Mouse (Mus musculus): Measurements from ENCODE around the gene Map3k4. TPM values are rescaled to one million over a fixed set of nuclear protein-coding genes. Genes with fewer than 3 reads are reported as not detected.
A peak's percentile ranks its signal among the peaks of the same experiment; 100 is the strongest.
"Not testable (repeated sequence)": the region's sequence is repeated elsewhere in the genome, so short reads cannot be mapped to it uniquely, and the experiment has no call there.

The Map3k4 gene
- polyA plus RNA-seq, 1 experiment from 2014 or later: 44.9 TPM

DNA sequence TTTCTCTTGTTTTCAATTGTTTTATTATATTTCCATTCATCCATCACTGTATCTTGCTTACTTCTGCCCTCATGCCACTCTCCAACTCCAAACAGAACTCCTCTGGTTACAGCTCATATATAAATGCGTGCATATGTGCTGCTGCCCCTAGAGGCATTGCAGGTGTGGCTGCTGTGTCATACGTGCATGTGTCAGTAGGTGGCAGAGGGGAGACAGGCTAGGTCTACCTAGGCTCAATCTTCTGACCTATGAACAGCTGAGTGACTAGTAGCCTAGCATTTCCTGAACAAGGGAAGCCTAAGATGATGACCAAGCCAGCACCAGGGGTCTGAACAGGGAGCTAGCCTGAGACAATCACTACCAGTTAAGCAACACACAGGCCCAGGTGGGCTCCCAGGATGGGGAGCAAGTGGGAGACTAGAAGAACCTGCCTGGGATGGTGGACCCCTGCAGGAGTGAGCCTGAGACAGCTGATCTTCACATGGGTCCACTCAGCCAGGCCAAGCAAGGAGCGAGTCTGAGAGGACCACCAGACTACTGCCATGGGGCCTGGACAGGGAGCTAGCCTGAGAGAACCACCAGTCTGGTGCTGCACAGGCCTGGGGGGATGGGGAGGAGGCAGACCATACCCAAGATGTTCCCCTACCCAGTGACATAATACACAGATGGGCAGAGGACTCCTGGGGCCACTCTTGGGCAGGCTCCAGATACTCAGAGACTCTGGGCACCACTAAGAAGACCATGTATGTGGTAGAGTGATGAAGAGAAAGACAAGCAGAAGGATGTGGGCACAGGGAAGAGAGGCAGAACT, 17.5 kb downstream of the Map3k4 start:
- H3K4me2 ChIP-seq: no peak overlapping the region
- H3K9ac ChIP-seq: no peak overlapping the region
- no peak overlapping the region for H3K27ac ChIP-seq
- H3K4me3 ChIP-seq: no peak overlapping the region
- H3K36me3 ChIP-seq (ENCODE audit: poor library complexity, severe bottlenecking): no peaks in the 10 kb centered on the region
- 54% methylated on average over 3 of the region's 3 CpGs for WGBS
- ATAC-seq: peak; percentile 55
- H3K4me1 ChIP-seq: peaks cover 32% of the 10 kb centered on the region
- H3K27me3 ChIP-seq: no peaks in the 10 kb centered on the region
- H3K9me3 ChIP-seq (replicated peaks): no peaks in the 10 kb centered on the region

DNA sequence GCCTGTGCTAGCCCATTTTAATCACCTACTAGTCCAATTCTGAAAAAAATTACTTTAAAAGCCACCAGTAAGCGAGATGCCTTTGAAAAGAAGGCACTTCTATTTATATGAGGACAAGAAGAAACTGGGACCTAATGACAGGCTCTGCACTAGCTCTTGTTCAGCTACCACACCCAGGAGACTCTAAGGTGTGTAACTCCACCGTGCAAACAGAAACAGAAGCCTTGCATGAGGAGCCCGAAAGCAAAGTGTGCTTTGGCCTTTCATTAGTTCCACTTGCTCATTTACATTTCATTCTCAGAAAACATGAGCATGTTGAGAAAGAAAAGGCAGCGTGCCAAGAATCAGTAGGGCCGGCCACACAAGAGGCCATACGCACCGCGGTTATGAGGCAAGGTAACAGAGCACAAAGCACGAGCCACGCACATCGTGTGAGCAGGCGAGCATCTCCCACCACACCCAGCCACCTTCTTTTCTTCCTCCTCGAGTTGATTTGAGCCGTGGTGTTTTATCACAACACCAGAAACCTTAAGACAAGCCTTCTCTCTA, 18.4 kb downstream of the Map3k4 start:
- H3K9me3 ChIP-seq (replicated peaks): no peaks in the 10 kb centered on the region
- no peak overlapping the region for H3K27ac ChIP-seq
- ATAC-seq: no peak
- no peak overlapping the region for H3K4me2 ChIP-seq
- H3K4me1 ChIP-seq: peaks cover 32% of the 10 kb centered on the region
- WGBS: 48% methylated on average over 14 of the region's 14 CpGs
- H3K4me3 ChIP-seq: no peak overlapping the region
- no peaks in the 10 kb centered on the region for H3K27me3 ChIP-seq
- H3K36me3 ChIP-seq (ENCODE audit: poor library complexity, severe bottlenecking): no peaks in the 10 kb centered on the region
- no peak overlapping the region for H3K9ac ChIP-seq

GRCm38 (mm10) chr17:12299371-12299770, 19.2 kb downstream of the Map3k4 start:
- Histone ChIP-seq H3K27ac (no peak overlapping the region), H3K27me3 (no peaks in the 10 kb centered on the region), H3K4me2 (no peak overlapping the region), H3K4me1 (peaks cover 32% of the 10 kb centered on the region), H3K4me3 (no peak overlapping the region), H3K9ac (no peak overlapping the region), H3K9me3 (replicated peaks) (no peaks in the 10 kb centered on the region), H3K36me3 (ENCODE audit: poor library complexity, severe bottlenecking) (no peaks in the 10 kb centered on the region)
- WGBS: 86% methylated on average over 7 of the region's 7 CpGs
- ATAC-seq: no peak

DNA sequence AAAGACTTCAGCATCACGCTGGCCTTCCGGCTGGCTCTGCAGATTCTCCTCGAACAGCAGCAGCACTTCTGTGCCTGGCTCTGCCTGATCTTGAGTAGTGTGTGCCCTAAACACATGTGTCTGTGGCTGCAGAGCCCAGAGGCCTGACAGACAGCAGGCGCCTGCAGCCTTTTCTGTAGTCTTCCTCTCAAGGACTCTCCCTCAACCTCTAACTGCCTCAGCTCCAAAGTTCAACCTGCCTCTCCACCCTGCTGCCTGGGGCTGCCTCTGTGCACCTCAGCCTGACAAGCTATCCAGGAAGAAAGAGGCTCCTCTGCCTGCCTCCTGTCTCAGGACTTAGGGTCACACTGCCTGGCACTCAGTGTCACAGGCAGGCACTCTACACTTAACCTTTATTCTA, 20.6 kb downstream of the Map3k4 start:
- no peaks in the 10 kb centered on the region for H3K36me3 ChIP-seq (ENCODE audit: poor library complexity, severe bottlenecking)
- WGBS: 83% methylated on average over 4 of the region's 4 CpGs
- H3K27me3 ChIP-seq: no peaks in the 10 kb centered on the region
- ATAC-seq: no peak
- peaks cover 45% of the 10 kb centered on the region for H3K4me1 ChIP-seq
- no peak overlapping the region for H3K4me2 ChIP-seq
- H3K9ac ChIP-seq: no peak overlapping the region
- no peak overlapping the region for H3K27ac ChIP-seq
- H3K9me3 ChIP-seq (replicated peaks): no peaks in the 10 kb centered on the region
- no peak overlapping the region for H3K4me3 ChIP-seq

DNA sequence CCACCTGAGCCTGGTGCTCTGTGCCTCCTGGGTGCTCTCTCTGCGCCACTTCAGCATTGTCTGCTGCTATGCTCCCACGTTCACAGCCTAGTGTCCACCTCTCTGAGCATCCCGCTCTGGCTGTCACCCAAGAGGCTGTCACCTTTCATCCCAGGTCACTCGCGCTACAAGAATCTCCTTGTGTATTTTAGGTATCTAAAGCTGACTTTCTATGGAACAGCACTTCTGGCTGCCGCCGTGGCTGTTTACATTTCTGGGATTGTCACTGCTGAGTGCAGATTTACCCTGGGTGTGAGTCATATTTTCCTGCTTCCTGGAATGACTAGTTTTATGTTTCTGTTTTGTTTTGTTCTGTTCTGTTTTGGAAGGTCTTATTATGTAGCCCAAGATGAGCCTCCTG, 21.3 kb downstream of the Map3k4 start:
- Histone ChIP-seq H3K4me3 (no peak overlapping the region), H3K4me1 (peaks cover 50% of the 10 kb centered on the region), H3K9ac (no peak overlapping the region), H3K27ac (no peak overlapping the region), H3K27me3 (no peaks in the 10 kb centered on the region), H3K36me3 (ENCODE audit: poor library complexity, severe bottlenecking) (no peaks in the 10 kb centered on the region), H3K9me3 (replicated peaks) (no peaks in the 10 kb centered on the region), H3K4me2 (no peak overlapping the region)
- no peak for ATAC-seq
- 85% methylated on average over 7 of the region's 7 CpGs for WGBS

DNA sequence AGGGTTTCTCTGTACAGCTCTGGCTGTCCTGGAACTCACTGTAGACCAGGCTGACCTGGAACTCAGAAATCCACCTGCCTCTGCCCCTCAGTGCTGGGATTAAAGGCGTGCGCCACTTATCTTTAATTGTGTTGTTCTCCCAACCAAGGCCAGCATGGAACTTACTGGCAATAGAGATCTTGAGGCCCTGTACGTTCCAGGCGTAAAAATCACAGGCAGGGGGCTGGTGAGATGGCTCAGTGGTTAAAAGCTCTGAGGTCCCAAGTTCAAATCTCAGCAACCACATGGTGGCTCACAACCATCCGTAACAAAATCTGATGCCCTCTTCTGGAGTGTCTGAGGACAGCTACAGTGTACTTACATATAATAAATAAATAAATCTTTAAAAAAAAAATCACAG, 22.7 kb downstream of the Map3k4 start:
- ATAC-seq; H3K36me3 ChIP-seq (ENCODE audit: poor library complexity, severe bottlenecking); H3K9me3 ChIP-seq (replicated peaks); H3K9ac ChIP-seq; H3K4me2 ChIP-seq; H3K4me3 ChIP-seq; H3K27ac ChIP-seq; H3K27me3 ChIP-seq: not testable (repeated sequence)
- peaks cover 53% of the 10 kb centered on the region for H3K4me1 ChIP-seq
- 93% methylated on average over 5 of the region's 5 CpGs for WGBS

- WGBS: 91% methylated on average over 7 of the region's 7 CpGs
- H3K4me1 ChIP-seq: peaks cover 48% of the 10 kb centered on the region
- ATAC-seq: no peak
Observed at GRCm38 (mm10) chr17:12294424-12294823, 24.2 kb downstream of the Map3k4 start.

DNA sequence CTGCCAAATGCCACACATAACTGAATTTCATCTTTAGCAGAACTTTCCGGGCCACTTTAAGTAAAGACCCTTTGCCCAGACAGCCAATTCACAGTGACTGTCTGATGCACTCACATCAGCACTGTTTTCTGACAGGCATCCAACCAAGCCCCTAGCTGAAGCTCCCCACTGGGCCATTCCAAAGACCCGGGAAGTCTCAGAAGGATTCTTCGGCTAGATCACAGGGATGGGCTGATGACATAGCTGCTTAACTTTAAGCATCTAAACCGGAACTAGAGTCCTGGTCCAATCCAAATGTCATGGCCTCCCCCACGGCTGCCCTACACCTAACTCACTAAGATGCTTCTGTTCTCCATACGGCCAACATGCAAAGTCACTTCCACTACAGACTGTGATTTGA, 25.0 kb downstream of the Map3k4 start:
- WGBS: 70% methylated on average over 6 of the region's 6 CpGs
- Histone ChIP-seq H3K9me3 (replicated peaks) (no peaks in the 10 kb centered on the region), H3K27me3 (no peaks in the 10 kb centered on the region), H3K27ac (no peak overlapping the region), H3K9ac (no peak overlapping the region), H3K4me1 (peaks cover 43% of the 10 kb centered on the region), H3K36me3 (ENCODE audit: poor library complexity, severe bottlenecking) (0 out of 2 replicates have a peak, but pooled peaks cover 1% of the 10 kb centered on the region), H3K4me2 (no peak overlapping the region), H3K4me3 (no peak overlapping the region)
- ATAC-seq: no peak

More at GRCm38 (mm10) chr17:12294424-12294823, 24.2 kb downstream of the Map3k4 start:
- Histone ChIP-seq H3K9ac (no peak overlapping the region), H3K36me3 (ENCODE audit: poor library complexity, severe bottlenecking) (no peaks in the 10 kb centered on the region), H3K27me3 (no peaks in the 10 kb centered on the region), H3K9me3 (replicated peaks) (no peaks in the 10 kb centered on the region), H3K4me2 (no peak overlapping the region), H3K27ac (no peak overlapping the region), H3K4me3 (no peak overlapping the region)

GRCm38 (mm10) chr17:12292877-12293276, 25.7 kb downstream of the Map3k4 start:
- no peaks in the 10 kb centered on the region for H3K27me3 ChIP-seq
- no peak for ATAC-seq
- no peak overlapping the region for H3K27ac ChIP-seq
- 85% methylated on average over 8 of the region's 8 CpGs for WGBS
- no peak overlapping the region for H3K4me2 ChIP-seq
- peaks cover 43% of the 10 kb centered on the region for H3K4me1 ChIP-seq
- no peak overlapping the region for H3K9ac ChIP-seq
- H3K36me3 ChIP-seq (ENCODE audit: poor library complexity, severe bottlenecking): 0 out of 2 replicates have a peak, but pooled peaks cover 2% of the 10 kb centered on the region
- no peaks in the 10 kb centered on the region for H3K9me3 ChIP-seq (replicated peaks)
- no peak overlapping the region for H3K4me3 ChIP-seq

- H3K9ac ChIP-seq: no peak overlapping the region
- no peak for ATAC-seq
- no peaks in the 10 kb centered on the region for H3K27me3 ChIP-seq
- no peak overlapping the region for H3K4me2 ChIP-seq
- H3K36me3 ChIP-seq (ENCODE audit: poor library complexity, severe bottlenecking): 0 out of 2 replicates have a peak, but pooled peaks cover 2% of the 10 kb centered on the region
- H3K4me1 ChIP-seq: peaks cover 43% of the 10 kb centered on the region
- H3K4me3 ChIP-seq: no peak overlapping the region
- 100% methylated on average over 1 of the region's 1 CpGs for WGBS
- H3K27ac ChIP-seq: no peak overlapping the region
- no peaks in the 10 kb centered on the region for H3K9me3 ChIP-seq (replicated peaks)
Observed at GRCm38 (mm10) chr17:12292356-12292755, 26.2 kb downstream of the Map3k4 start.

GRCm38 (mm10) chr17:12291151-12291550, 27.4 kb downstream of the Map3k4 start:
- Histone ChIP-seq H3K27ac (peak overlapping the region; percentile 75), H3K4me2 (peak overlapping the region; percentile 18; the same call in 1 of the 2 replicates), H3K4me3 (no peak overlapping the region), H3K9ac (peak overlapping the region; percentile 50; the same call in 1 of the 2 replicates), H3K9me3 (replicated peaks) (no peaks in the 10 kb centered on the region), H3K4me1 (peaks cover 40% of the 10 kb centered on the region), H3K27me3 (no peaks in the 10 kb centered on the region), H3K36me3 (ENCODE audit: poor library complexity, severe bottlenecking) (0 out of 2 replicates have a peak, but pooled peaks cover 2% of the 10 kb centered on the region)
- 82% methylated on average over 7 of the region's 7 CpGs for WGBS
- peak; percentile 73 for ATAC-seq

- peak; percentile 95 for ATAC-seq
- WGBS: 24% methylated on average over 10 of the region's 10 CpGs
- Histone ChIP-seq H3K27me3 (no peaks in the 10 kb centered on the region), H3K4me1 (peaks cover 40% of the 10 kb centered on the region), H3K4me2 (peak overlapping the region; percentile 18; the same call in 1 of the 2 replicates), H3K9me3 (replicated peaks) (no peaks in the 10 kb centered on the region), H3K27ac (peak overlapping the region; percentile 75), H3K9ac (peak overlapping the region; percentile 50; the same call in 1 of the 2 replicates), H3K4me3 (no peak overlapping the region), H3K36me3 (ENCODE audit: poor library complexity, severe bottlenecking) (0 out of 2 replicates have a peak, but pooled peaks cover 2% of the 10 kb centered on the region)
Observed at GRCm38 (mm10) chr17:12290735-12291134, 27.9 kb downstream of the Map3k4 start.
